8 mouse cellular contexts compared by ENCODE assay signal in genomic region chr16:44672422-44672819, GRCm38 (mm10). TPM values are rescaled to one million over a fixed set of nuclear protein-coding genes. Genes with fewer than 3 reads are reported as not detected.
DNase-seq lines count a peak whose midpoint lies in the region; ATAC-seq and TF ChIP-seq lines count a peak whose summit lies in the region.

No protein-coding gene starts in this region.

- H3K36me3 ChIP-seq in heart, embryonic 10.5 days: no peaks in the 10 kb centered on the region
- H3K36me3 ChIP-seq in E14TG2a.4 (ENCODE audit: insufficient read depth, low read length): no peaks in the 10 kb centered on the region
- no peaks in the 10 kb centered on the region for H3K36me3 ChIP-seq in heart, embryonic 16.5 days (ENCODE audit: control insufficient read depth, insufficient read depth)
- H3K36me3 ChIP-seq in liver, embryonic 16.5 days (ENCODE audit: control insufficient read depth, insufficient read depth): no peaks in the 10 kb centered on the region

- peak overlapping the region; percentile 34 for H3K4me3 ChIP-seq in heart, embryonic 10.5 days
- 0 out of 2 replicates have a peak overlapping the region, but pooled peaks have one; percentile 27 for H3K4me3 ChIP-seq in E14TG2a.4 (replicated peaks; ENCODE audit: low read length)
- peak overlapping the region; percentile 31 for H3K4me3 ChIP-seq in heart, embryonic 16.5 days (ENCODE audit: low read length)
- H3K4me3 ChIP-seq in liver, embryonic 16.5 days (ENCODE audit: low read depth, low read length): no peak overlapping the region

- H3K27me3 ChIP-seq in heart, embryonic 10.5 days (ENCODE audit: insufficient read depth, poor library complexity, severe bottlenecking): peaks cover 7% of the 10 kb centered on the region; the same call in 1 of the 2 replicates
- H3K27me3 ChIP-seq in E14TG2a.4 (ENCODE audit: insufficient read depth, low read length): peaks cover 74% of the 10 kb centered on the region
- H3K27me3 ChIP-seq in heart, embryonic 16.5 days (ENCODE audit: control insufficient read depth, insufficient read depth, low read length): no peaks in the 10 kb centered on the region; the same call in 1 of the 2 replicates
- H3K27me3 ChIP-seq in liver, embryonic 16.5 days (ENCODE audit: control insufficient read depth, insufficient read depth, low read depth, low read length): no peaks in the 10 kb centered on the region

- H3K9ac ChIP-seq in heart, embryonic 16.5 days (ENCODE audit: low read length): peak overlapping the region; percentile 47; the same call in 1 of the 2 replicates
- no peak overlapping the region for H3K9ac ChIP-seq in liver, embryonic 16.5 days (ENCODE audit: low read depth, low read length)

- peak overlapping the region; percentile 79 for H3K27ac ChIP-seq in heart, embryonic 10.5 days
- no peak overlapping the region for H3K27ac ChIP-seq in heart, embryonic 16.5 days (ENCODE audit: low read length)
- H3K27ac ChIP-seq in liver, embryonic 16.5 days (ENCODE audit: low read length): no peak overlapping the region

- peak overlapping the region; percentile 57 for H3K4me2 ChIP-seq in heart, embryonic 16.5 days (ENCODE audit: low read depth, low read length)
- H3K4me2 ChIP-seq in liver, embryonic 16.5 days (ENCODE audit: low read depth, low read length): peak overlapping the region; percentile 2; the same call in 1 of the 2 replicates

- H3K9me3 ChIP-seq in heart, embryonic 10.5 days: no peaks in the 10 kb centered on the region
- H3K9me3 ChIP-seq in E14TG2a.4 (ENCODE audit: low read length): no peaks in the 10 kb centered on the region
- no peaks in the 10 kb centered on the region for H3K9me3 ChIP-seq in heart, embryonic 16.5 days (replicated peaks; ENCODE audit: control insufficient read depth, low read length)
- H3K9me3 ChIP-seq in liver, embryonic 16.5 days (replicated peaks; ENCODE audit: control insufficient read depth, low read length): no peaks in the 10 kb centered on the region

- DNase-seq in heart, embryonic 10.5 days (ENCODE audit: low spot score): no peak
- DNase-seq in heart, adult 9 months (ENCODE audit: low spot score in 2 of 2): no peak
- DNase-seq in urinary bladder, adult 18-20 months (ENCODE audit: low spot score in 2 of 2): no peak
- DNase-seq in MN1 (ENCODE audit: low spot score): no peak
- no peak for DNase-seq in cerebellum, postnatal 14 days

- peaks cover 15% of the 10 kb centered on the region for H3K4me1 ChIP-seq in heart, embryonic 10.5 days
- peaks cover 26% of the 10 kb centered on the region for H3K4me1 ChIP-seq in E14TG2a.4 (replicated peaks; ENCODE audit: low read depth, low read length)
- peaks cover 9% of the 10 kb centered on the region for H3K4me1 ChIP-seq in heart, embryonic 16.5 days (ENCODE audit: control insufficient read depth, insufficient read depth, low read length)
- H3K4me1 ChIP-seq in liver, embryonic 16.5 days (ENCODE audit: control insufficient read depth, low read depth, low read length): no peaks in the 10 kb centered on the region

- TF ChIP-seq CTCF in E14TG2a.4 (conservative IDR thresholded peaks at IDR 0.05; ENCODE audit: low read length): no peak

- ATAC-seq in heart, embryonic 16.5 days (replicated peaks; ENCODE audit: extremely low read depth, insufficient read depth, low FRiP score): no peak
- no peak for ATAC-seq in liver, embryonic 16.5 days (ENCODE audit: low read depth)

- WGBS in heart, embryonic 10.5 days: 3% methylated on average over 14 of the region's 14 CpGs
- 18% methylated on average over 14 of the region's 14 CpGs for WGBS in heart, embryonic 16.5 days
- 7% methylated on average over 14 of the region's 14 CpGs for WGBS in liver, embryonic 16.5 days (ENCODE audit: insufficient replicate concordance)

RNA-seq across cellular contexts. Expression of gene Nepro, which starts 51.7 kb away (rescaled TPM):
- polyA plus RNA-seq in heart, embryonic 10.5 days (2016; fragmentation: Nextera tagmentation; extraction: Ambion mirVana): 8.7 and 9.3 TPM in 2 replicates
- polyA plus RNA-seq in heart, embryonic 16.5 days (2015; fragmentation: Nextera tagmentation; extraction: Ambion mirVana): 3.6 and 4.3 TPM in 2 replicates
- 2.0 and 2.5 TPM in 2 replicates for polyA plus RNA-seq in liver, embryonic 16.5 days (2015; fragmentation: Nextera tagmentation; extraction: Ambion mirVana)
